Mouse (Mus musculus): ENCODE measurements around the gene 6030408B16Rik.

6030408B16Rik gene

DNA sequence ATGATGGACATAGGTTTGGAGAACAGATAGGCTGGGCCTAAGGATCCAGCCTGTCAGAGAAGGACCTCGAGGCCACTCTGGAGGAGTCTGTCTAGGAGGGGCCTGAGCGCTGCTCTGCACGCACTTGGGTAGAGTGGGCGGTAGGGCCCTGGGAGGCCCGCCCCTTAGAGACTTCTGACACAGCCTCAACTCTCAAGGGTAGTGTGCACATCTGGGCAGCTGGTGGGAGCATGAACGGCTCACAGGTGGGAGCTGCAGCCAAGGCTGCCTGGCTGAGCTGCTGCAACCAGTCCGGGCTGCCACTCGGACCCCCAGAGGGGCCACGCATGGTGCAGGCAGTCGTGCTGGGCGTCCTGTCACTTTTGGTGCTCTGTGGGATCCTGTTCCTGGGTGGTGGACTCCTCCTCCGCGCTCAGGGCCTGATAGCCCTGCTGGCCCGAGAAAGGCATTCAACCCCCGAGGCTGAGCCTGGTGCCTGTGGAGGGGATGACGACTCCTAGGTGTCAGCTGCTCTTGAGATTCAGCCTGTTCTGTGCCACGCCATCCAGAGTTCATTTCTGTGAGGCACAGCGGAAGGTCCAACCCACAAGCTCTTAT lies at the start of gene 6030408B16Rik:
Gene 6030408B16Rik (plus strand): TSS at position 188 of the 597 bp plus-strand sequence.
- no peak for DNase-seq (ENCODE audit: low read depth)

DNA sequence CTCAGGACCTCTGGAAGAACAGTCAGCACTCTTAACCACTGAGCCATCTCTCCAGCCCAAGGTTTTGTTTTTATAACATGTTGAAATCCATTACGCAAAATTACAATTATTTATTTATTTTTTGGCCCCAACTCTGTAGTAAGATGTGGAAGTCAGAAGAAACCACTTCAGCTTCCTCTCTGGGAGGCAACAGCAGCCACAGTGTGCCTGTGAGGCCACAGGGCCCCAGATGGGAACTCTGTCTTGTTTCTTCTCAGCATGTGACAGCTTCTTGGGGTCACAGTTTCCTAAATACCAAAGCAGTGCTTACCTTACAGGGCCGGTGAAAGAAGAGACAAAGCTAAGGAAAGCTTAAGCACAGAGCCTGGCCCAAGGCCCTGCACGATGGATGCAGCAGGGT lies 49.0 kb upstream of the 6030408B16Rik start:
- DNase-seq (ENCODE audit: low read depth): no peak

DNA sequence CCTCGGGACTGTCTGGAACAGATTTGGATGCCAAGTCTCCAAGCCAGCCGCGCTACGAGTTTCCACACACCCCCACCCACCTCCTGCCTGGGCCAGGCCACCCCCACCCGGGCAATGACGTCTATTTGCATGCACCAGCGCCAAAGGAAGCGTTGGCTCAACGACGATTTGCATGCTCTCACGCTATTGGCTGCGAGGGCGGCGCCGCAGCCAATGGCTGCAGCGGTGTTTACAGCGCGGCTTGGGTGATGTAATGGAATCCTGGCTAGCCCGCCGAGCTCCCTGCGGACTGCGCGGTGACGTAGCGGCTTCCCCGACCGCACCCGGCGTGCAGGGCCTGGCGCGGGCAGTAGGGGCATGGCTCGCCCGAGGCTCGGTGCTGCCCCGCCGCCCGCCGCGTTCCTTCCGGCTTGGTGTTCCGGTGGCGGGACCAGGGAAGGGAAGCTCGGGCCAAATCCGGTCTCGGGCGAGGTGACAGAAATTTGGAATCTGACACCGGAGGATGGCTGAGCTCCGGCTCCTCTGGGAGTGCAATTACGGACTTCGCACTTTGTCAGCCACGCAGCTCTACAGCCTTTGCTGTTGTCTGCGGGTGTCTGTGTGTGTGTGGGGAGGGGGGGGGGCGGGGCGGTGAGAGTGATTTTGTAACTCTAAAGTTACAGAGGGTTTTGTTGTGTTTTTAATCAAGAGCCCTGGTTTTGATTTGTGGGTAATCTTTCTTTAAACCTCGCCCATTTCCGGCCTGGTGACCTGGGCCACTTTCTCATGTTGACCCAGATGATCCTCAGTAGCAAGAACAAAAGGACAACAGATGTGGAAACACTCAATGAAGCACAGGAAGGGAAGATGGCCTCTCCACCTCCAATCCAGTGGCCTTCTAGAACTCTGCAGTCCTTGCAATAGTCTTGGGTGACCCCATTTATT lies 46.5 kb upstream of the 6030408B16Rik start:
- peak; percentile 92 for DNase-seq (ENCODE audit: low read depth)

DNA sequence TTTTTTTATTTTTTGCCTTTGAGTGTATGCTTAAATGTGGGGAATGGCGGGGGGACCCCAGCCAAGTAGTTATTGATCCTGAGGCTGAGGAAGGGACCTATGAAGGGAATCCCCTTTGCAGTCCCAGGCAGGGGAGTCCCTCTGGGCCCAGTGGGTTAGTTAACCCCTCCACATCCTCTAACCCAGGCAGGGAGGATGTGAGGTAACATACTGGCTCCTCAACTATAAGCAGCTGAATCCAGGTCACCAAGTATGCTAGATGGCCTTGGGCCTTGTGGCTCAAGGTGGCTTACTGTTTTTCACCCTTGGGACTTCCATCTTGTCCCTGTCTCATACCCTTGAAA lies 45.9 kb upstream of the 6030408B16Rik start:
- no peak for DNase-seq (ENCODE audit: low read depth)

DNA sequence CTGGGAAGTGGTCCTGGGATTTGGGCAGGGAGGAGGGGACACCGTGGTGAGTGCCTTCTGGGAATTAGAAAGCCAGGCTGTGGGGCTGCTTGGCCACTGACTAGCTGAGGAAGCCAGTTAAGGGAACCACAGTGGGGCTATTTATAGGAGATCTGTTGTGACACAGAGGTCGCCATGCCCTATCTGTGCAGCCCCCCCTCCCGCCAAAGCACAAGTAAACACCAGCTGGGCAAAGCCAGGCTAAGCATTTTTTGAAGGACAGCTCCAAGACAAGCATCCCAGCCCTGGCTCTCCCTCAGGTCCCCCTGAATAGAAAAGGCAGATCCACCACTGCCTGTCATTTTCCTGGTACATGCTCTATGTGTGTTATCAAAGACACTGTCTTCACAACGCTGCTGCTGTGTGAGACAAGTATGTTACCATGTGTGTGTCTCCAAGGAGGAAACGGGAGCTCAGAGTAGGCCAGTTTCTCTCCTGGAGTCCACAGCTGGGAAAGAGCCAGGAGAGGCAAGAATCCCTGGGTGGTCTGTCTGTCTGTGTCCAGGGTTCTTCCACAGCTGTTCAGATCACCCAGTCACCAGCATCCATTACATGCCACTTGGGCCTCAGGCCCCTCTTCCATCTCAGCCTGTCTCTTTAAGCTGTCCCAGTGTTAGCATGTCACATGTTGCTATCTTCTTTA lies 44.8 kb upstream of the 6030408B16Rik start:
- DNase-seq (ENCODE audit: low read depth): no peak

DNA sequence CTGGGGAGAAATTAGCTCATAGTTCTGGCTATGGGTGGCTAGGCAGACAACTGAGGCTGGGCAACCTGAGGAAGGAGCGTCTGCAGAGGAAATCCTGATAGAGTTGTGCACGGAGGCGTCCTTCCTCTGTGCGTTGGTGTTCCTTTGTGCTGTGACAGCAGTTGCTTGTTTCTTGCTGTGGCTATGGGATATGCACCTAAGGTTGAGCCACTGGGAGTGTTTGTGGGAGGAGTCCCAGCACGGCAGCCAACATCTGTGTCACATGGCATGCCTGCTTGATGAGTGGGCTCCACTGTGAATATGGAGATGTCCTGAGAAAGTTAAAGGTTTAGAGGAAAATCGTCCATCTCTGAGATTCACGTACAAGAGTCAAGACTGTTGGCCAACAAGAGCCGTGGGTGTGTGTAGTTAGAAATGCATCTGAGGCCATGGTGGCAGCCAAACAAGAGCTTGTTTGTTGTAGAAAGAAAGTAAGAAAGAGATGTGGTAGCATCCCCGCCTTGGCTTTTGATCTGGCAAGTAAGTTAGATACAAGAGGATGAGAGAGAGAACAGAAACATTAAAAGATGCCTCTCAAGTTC lies 42.7 kb upstream of the 6030408B16Rik start:
- DNase-seq (ENCODE audit: low read depth): no peak

DNA sequence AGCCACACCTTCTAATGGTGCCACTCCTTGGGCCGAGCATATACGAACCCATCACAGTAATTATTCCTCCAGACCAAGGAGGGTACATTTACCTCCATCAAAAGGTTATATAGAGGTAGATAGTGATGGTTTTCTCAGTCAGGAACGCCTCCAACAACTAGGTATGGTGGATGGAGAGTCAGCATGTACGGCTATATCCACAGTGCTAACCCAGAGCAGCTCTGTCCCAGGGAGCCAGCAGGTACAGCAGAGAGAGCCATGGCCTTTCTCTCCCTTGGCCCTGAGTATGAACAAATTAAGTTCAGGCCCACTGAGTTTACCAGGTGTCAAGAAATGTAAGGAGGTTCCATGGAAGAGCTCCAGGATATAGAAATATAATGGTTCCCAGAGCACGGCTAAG lies 41.1 kb upstream of the 6030408B16Rik start:
- DNase-seq (ENCODE audit: low read depth): no peak

DNA sequence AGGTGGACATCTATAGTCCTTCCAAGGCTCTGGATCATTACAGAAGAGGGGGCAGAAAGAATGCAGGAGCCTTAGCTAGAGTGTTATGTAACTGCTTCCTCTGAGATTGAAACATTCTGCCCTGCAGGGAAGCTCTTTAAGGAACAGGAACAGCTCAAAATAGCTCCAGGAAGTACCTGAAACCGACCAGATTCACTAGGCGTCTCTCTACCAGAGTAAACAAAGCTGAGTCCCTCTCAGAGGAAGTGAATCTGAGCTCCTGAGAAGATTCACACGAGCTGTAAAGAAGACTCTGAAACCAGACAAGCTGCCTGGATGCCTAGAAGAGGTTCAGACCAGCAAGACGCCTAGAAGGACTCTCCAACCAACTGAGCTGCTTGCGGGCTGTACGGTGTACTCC lies 40.4 kb upstream of the 6030408B16Rik start:
- DNase-seq (ENCODE audit: low read depth): no peak

DNA sequence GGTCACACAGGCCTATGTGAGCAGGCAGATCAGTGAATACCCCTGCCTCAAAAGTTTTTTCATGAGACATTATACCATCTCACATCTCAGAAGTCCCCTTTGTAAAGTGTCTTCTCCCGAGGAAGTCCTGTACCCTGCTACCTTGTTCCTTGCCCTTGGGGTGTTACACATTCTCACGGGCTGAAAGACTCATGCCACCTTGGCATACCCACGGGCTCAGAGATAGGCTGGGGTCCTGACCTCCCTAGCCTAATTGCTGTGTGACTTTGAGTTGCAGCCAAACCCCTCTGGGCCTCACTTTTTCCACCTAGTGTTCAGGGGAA lies 39.5 kb upstream of the 6030408B16Rik start:
- DNase-seq (ENCODE audit: low read depth): no peak

DNA sequence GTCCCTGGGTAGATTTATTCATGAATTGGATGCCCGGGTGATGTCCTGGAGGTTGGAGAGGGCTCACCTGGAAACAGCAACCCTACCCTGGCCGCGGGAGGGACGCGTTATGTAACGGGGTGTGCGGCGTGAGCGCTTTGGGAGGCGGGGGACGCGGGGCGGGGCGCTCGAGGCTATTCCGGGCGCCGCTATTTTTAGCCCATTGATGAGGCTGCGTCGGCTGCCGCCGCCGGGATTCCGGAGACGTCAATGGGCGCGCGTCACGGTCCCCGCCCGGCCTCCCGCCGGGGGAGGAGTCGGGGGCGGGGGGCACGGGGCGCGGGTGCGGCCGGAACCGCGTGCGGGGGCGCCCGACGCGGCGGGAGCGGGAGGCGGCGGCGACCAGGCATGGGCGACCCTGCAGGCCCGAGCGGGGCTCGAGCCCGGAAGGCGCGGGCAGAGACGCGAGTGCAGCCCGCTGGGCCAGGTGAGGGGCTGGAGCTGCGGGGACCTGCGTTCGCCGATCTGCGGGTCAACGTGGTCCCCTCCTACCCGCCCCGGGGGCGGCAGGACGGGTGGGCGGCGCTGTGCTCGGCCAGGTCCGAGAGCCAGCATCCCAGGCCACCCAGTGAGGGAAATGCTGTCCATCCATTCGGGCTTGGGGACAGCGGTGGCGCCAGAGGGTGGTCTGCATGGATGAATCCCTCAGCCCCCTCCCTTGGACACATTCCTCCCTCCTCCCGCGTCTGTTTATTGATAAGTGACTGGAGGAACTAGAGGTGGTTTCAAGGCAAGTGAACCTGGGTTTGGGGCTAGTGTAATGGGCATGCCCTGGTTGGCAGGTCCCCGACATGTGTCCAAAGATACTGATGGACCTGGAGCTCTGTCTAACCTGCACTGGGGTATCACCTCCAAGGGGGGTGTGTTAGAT lies 38.9 kb upstream of the 6030408B16Rik start, which contains the start of gene Nr4a1:
Gene Nr4a1 (plus strand): TSS at position 384 of the 910 bp plus-strand sequence.
- no peak for DNase-seq (ENCODE audit: low read depth)

DNA sequence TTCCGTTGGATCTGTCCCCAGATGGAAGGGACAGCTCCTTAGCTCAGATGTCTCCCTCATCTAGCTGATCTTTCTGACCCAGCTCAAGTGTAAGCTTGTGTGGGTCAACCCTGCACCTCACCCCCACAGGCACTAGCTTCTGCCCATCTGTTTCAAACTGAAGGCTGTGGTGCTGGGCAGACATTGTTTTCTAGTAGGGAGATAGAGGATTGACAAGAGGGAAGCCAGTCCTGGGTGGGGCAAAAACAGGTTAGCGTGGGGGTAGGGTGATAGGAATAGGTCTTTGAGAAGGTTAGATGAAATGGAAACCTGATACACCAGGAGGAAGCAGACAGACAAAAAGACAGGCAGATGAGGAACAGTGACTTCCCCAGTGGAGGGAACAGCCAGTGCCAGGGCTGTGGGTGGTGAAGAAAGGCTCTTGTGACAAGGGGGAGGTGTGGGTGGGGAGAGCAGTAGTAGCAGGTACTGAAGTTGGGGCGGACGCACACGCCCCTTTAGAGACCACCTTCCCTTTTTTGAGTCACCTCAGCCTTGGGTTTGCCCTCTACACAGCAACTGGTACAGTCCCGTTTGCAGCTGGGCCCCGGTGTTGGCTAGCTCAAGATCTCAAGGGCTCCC lies 37.1 kb upstream of the 6030408B16Rik start:
- DNase-seq (ENCODE audit: low read depth): no peak

DNA sequence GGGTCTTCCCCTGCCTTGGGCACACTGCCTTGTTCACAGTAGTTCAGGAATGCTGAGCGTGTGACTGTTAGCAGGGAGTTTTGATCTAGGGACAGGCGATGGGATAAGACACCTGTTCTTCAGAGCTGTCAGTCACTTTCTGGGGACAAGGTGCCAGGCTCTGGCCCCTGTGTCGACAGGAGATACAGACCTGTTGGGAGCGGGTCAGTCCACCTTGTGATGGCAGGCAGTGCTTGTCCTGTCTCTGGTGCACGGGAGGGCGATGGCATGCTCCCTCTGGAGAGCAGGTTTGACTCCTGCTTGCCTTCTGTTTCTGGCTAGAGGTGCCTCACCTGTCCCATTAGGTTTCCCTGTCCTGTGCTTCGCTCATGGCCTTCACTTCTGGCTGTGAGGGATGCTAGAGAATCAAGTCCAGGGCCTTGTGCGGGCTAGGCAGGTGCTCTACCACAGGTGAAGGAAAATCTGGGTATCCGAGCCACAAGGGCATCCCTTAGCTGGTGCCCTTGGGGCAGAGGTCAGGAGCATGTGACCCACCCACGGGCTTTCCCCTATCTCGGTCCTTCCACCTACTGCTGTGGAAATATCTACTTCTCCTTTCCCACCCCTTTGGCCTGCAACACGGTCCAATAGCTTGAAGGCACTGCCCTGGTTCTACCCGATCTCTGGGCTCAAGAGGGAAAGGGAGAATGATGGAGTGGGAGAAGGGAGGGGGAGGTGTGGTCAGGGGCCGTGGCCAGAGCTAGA lies 36.4 kb upstream of the 6030408B16Rik start:
- no peak for DNase-seq (ENCODE audit: low read depth)

DNA sequence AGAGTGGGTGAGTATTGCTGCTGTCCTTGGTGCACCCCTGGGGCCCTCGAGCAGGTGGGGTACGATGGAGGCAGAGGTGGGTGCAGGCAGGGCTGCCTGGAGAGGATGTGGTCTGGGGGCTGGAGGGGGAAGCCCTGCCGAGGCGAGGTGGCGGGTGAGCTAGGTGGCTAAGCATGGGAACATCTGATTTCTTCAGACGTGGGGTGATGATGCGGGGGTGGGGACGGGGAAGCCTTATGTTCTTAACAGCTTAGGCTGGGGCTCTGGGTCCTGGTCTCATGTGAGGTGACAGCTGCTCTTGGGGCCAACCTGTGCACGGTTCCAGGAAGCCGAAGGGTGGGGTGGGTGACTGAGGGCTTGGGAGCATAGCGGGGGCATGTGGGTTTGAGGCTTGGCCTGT lies 34.6 kb upstream of the 6030408B16Rik start:
- no peak for DNase-seq (ENCODE audit: low read depth)

DNA sequence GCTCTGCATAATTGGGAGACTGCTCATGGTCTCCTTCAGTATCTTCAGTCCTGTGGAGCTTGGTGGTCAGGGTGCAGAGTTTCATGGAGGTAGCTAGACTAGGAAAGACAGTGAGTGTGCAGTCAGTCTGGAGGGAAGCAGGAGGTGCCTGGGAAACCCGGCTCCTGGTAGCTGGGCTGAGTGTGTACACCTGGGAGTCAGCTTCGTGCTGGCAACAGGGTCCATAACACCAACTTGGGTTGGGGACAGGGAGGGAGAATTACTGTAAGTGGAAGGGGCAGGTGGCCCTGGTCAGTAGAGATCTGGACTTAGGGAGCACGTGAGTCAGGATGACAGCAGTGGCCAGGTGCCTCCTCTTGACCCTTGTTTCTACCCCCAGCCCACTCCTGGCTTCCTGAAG lies 33.1 kb upstream of the 6030408B16Rik start:
- no peak for DNase-seq (ENCODE audit: low read depth)

DNA sequence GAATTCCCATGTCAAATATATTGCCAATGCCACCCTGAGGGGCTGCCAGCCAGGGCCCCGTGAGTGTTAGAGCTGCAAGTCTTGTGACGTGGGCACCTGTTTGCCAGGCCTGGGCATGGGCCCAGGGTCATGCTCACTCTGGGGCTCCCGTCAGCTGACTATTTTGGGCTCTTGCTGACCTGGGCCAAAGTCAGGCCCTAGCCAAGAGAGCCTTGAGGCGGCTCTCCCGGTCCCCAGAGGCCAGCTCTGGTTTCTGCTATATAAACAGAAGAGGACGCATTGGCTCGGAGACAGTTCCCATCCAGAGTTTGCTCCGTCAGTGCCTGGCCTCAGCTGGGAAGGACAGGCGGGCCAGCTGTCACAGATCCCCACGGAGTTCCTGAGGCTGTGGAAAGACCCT lies 32.6 kb upstream of the 6030408B16Rik start:
- DNase-seq (ENCODE audit: low read depth): no peak

DNA sequence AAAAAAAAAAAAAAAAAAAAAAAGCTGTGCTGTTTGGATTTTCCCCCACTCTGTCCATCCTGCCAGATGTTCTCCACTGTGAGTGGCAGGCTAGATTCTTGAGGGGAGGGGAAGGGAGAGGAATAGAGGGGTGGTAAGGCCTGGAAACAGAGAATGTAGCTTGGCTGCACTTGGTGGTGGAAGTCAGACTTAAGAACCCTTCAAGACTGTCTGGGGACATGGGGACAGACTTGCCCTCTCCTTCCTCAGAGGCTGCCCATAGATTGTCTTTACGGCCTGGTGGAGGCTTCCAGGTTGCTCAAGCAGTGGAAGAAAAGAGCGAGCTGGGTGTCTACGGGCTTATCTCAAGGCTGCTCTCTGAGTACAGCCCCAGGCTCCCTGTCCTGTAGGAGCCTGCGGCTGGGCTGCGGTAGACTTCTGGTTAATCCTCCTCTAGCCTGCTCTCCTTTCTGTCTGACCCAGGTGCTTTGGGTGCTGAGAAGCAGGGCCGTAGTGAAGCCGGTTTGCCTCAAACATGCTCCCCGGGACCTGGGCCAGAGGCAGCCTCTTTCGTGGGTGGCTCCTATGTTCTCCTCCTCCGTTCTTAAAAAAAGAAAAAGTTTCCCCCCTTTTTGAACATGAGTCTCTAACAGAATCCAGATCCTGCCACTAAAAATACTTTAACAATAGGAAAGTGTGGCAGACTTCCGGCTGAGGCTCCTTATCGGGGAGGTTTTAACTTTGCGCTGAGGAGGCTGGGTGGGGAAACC lies 32.0 kb upstream of the 6030408B16Rik start:
- DNase-seq (ENCODE audit: low read depth): no peak

DNA sequence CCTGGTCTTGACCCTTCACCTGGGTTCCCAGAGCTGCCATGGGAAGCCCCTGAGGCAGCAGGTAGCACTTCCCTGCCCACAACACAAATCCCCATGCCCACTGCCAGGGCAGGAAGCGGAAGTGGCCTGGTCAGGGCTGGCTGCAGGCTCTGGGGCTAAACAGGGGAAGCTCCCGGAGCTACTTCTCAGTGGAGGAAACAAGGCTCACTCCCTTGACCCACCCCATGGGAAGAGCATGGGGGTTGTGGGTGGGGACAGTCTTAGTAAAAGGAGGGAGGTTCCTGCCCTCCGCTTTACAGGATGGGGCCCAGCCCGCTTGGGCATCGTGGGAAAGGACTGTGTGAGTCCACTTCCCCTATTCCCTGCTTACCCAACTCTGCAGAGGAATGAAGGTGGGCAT lies 30.5 kb upstream of the 6030408B16Rik start:
- DNase-seq (ENCODE audit: low read depth): no peak

DNA sequence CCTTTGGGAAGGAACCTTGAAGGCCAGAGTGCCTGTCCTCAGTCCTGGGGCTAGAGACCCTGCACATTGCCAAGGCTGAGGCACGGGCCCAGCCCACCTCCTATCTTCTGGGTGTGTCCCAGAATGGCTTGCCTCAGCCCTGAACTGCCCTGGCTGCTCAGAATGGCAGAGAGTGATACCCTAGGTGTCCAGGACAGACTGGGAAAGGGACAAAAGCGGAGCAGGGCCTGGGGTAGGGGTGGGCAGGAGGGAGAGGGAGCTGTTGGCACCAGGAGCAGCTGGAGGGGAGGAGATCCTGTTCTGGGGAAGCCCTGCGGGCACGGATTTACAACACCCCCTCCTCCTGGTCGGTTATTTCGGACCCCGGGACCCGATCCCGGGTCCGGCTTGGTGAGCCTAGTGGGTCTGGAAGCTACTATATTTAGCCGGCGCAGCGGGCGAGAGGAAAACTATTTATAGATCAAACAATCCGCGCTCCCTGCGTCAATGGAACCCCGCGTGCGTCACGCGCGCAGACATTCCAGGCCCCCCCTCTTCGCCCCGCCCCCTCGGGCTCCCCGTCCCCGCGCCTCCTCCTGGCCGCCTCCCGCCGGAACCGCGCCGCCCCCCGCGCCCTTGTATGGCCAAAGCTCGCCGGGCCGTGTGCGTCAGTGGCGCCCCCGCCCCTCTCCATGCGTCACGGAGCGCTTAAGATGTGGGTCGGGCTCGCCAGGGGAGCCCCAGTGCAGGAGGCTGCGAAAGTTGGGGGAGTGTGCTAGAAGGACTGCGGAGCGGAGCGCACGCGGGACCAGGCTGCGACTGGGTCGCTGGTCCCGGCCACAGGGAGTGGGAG lies 26.7 kb upstream of the 6030408B16Rik start:
- no peak for DNase-seq (ENCODE audit: low read depth)

Measured in c-Kit-positive CD71-positive TER-119-negative erythroid progenitor cells, embryonic 14.5 days (primary cell).